Mouse (Mus musculus) thymus, adult 2 months (tissue): Measurements from ENCODE around the gene Snapc2.

ENCODE experiments used
- CTCF ChIP-seq: fragments of 200-500 bp; IDR thresholded peaks from 2 replicates; pipeline ENCODE4 v1.5.1; 2012; ENCODE audit warnings: mild to moderate bottlenecking, control low read depth, low read length, moderate library complexity, borderline replicate concordance; ENCODE audit not compliant: control insufficient read depth, poor library complexity, insufficient read depth; ENCODE audit errors: extremely low read depth
- POLR2A ChIP-seq: fragments of 200-500 bp; IDR thresholded peaks from 2 replicates; pipeline ENCODE4 v1.6.1; 2012; ENCODE audit warnings: mild to moderate bottlenecking, low read length, control low read depth, moderate library complexity; ENCODE audit not compliant: control insufficient read depth, poor library complexity, insufficient read depth; ENCODE audit errors: extremely low read depth

DNA sequence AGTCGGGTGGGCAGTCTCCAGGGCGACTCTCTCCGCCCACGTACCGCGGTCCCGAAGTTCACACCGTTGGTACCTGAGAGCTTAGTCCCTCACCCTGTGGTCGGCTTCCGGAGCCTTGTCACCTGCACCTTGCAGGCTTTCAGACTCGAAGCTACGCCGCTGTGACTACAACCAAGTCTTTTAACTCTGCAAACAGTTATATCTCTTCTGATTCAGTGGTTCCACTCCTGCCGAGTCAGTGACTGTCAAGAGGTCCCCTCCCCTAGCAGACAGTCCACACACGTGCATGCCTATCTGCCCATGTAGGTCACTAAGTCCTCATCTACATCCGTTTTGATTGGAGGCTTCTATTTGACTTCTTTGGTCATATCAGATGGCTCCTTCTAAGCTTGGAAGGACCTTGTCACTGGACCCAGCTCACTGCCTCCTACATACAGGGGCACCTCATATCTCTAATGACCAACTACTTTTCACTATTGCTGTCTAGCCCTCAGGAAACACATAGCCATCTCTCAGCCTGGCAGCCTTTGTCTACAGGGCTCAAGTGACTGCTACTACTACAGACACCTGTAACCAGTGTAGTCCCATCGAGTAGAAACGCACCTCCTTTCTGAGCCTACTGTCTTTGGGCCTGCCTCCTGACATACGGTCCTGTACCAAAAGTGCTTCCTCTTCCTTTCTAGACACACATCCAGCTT, 13.5 kb upstream of the Snapc2 start:
- TF ChIP-seq POLR2A (no peak), CTCF (no peak)
